Mouse (Mus musculus) activated CD4-positive, CD25-positive, alpha-beta regulatory T cell, adult 4 months (primary cell): ENCODE data around the gene Atxn7l1. TPM values are rescaled to one million over a fixed set of nuclear protein-coding genes. Genes with fewer than 3 reads are reported as not detected.

Experiments
- ATAC-seq: one replicate; pipeline ENCODE4 v1.8.0; 2017
- polyA plus RNA-seq, 2 experiments: library from polyadenylated mRNA; unstranded; fragments of 100-300 nt; shearing (Covaris generic); gene quantifications; one replicate each; pipeline ENCODE4 v1.2.1; 2017

Gene Atxn7l1
- polyA plus RNA-seq, 2 experiments from 2014 or later, result 69.1 to 80.6 TPM

GRCm38 (mm10) chr12:33279159-33279558 lies 131.7 kb downstream of the Atxn7l1 start:
- no peak for ATAC-seq

GRCm38 (mm10) chr12:33280805-33281204 lies 133.3 kb downstream of the Atxn7l1 start:
- no peak for ATAC-seq

- peak; percentile 79 for ATAC-seq
Observed at GRCm38 (mm10) chr12:33284344-33284936, 136.9 kb downstream of the Atxn7l1 start.

- peak; percentile 15 for ATAC-seq
Observed at GRCm38 (mm10) chr12:33285354-33285753, 137.9 kb downstream of the Atxn7l1 start.

GRCm38 (mm10) chr12:33285933-33286649 lies 138.6 kb downstream of the Atxn7l1 start:
- ATAC-seq, result no peak

- ATAC-seq, result no peak
Observed at GRCm38 (mm10) chr12:33287686-33288085, 140.2 kb downstream of the Atxn7l1 start.

- no peak for ATAC-seq
Observed at GRCm38 (mm10) chr12:33288746-33289145, 141.3 kb downstream of the Atxn7l1 start.

GRCm38 (mm10) chr12:33302070-33302469 lies 154.6 kb downstream of the Atxn7l1 start:
- peak; percentile 64 for ATAC-seq

GRCm38 (mm10) chr12:33302523-33303383 lies 155.3 kb downstream of the Atxn7l1 start:
- ATAC-seq, result peak; percentile 62

GRCm38 (mm10) chr12:33303384-33303770 lies 155.9 kb downstream of the Atxn7l1 start:
- no peak for ATAC-seq

- ATAC-seq, result no peak
Observed at GRCm38 (mm10) chr12:33305106-33305505, 157.6 kb downstream of the Atxn7l1 start.

- no peak for ATAC-seq
Observed at GRCm38 (mm10) chr12:33306476-33306875, 159.0 kb downstream of the Atxn7l1 start.

GRCm38 (mm10) chr12:33308668-33309067 lies 161.2 kb downstream of the Atxn7l1 start:
- ATAC-seq, result no peak

- ATAC-seq, result peak; percentile 61
Observed at GRCm38 (mm10) chr12:33313828-33314671, 166.6 kb downstream of the Atxn7l1 start.

GRCm38 (mm10) chr12:33314924-33315643 lies 167.6 kb downstream of the Atxn7l1 start:
- ATAC-seq, result peak; percentile 85

- ATAC-seq, result peak; percentile 53
Observed at GRCm38 (mm10) chr12:33315804-33316203, 168.3 kb downstream of the Atxn7l1 start.

- ATAC-seq, result no peak
Observed at GRCm38 (mm10) chr12:33317792-33318530, 170.5 kb downstream of the Atxn7l1 start.

GRCm38 (mm10) chr12:33322547-33322946 lies 175.1 kb downstream of the Atxn7l1 start:
- ATAC-seq, result no peak

GRCm38 (mm10) chr12:33323821-33324220 lies 176.3 kb downstream of the Atxn7l1 start:
- no peak for ATAC-seq

GRCm38 (mm10) chr12:33325424-33325823 lies 177.9 kb downstream of the Atxn7l1 start:
- no peak for ATAC-seq

GRCm38 (mm10) chr12:33332046-33332445 lies 184.6 kb downstream of the Atxn7l1 start:
- ATAC-seq, result no peak
